ENCODE assay signal across 30 mouse cellular contexts in the genomic region with DNA sequence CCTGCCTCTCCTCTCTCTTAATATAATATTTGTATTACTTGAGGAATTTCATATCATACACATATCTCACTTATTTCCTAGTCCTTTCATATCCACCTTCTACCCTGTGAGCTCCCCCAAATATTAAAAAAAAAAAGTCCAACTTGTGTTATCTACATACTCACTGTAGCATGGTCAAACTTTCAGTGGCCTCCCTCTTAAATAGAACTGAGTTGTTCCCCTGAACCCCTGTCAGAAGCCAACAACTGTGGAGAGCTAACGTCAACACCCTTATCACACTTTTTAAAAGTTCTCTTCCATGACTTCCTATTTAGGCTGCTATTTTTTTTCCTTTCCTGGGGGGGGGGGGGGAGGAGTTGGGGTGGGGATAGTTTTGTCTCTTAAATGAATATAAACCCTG. TPM values are rescaled to one million over a fixed set of nuclear protein-coding genes. Genes with fewer than 3 reads are reported as not detected.
DNase-seq lines count a peak whose midpoint lies in the region; ATAC-seq and TF ChIP-seq lines count a peak whose summit lies in the region.
"Had no signal": no experiment of that assay in that cellular context is flagged by ENCODE, and none has a peak within 500 bp of the region (broad histone marks: within the 10 kb centered on the region; RNA-seq: fewer than 3 reads in every experiment).

No protein-coding gene starts in this region.

- intact Hi-C loops in heart, postnatal 36 days (cut with DNase I), result no loop called here

- no peak for TF ChIP-seq POLR2A in myocyte (IDR thresholded peaks at IDR 0.05; ENCODE audit: insufficient read length, low read depth)

- H3K4me1 ChIP-seq in heart, embryonic 15.5 days (replicated peaks), result peaks cover 14% of the 10 kb centered on the region
- 0 out of 2 replicates have a peak, but pooled peaks cover 5% of the 10 kb centered on the region for H3K4me1 ChIP-seq in lung, embryonic 15.5 days
- H3K4me1 ChIP-seq: hindbrain, embryonic 10.5 days; hindbrain, embryonic 15.5 days; midbrain, embryonic 15.5 days; neural tube, embryonic 12.5 days had no signal

- no peak overlapping the region for H3K9ac ChIP-seq in heart, embryonic 15.5 days
- no peak overlapping the region for H3K9ac ChIP-seq in lung, embryonic 15.5 days
- H3K9ac ChIP-seq: hindbrain, embryonic 15.5 days; limb, embryonic 12.5 days; liver, embryonic 15.5 days; midbrain, embryonic 15.5 days; neural tube, embryonic 12.5 days had no signal

- no peaks in the 10 kb centered on the region for H3K36me3 ChIP-seq in heart, embryonic 15.5 days
- no peaks in the 10 kb centered on the region for H3K36me3 ChIP-seq in lung, embryonic 15.5 days
- H3K36me3 ChIP-seq in myocyte (ENCODE audit: control insufficient read depth, insufficient read depth), result no peaks in the 10 kb centered on the region
- H3K36me3 ChIP-seq: hindbrain, embryonic 10.5 days; hindbrain, embryonic 15.5 days; limb, embryonic 12.5 days; liver, embryonic 15.5 days; midbrain, embryonic 15.5 days; neural tube, embryonic 12.5 days had no signal

- H3ac ChIP-seq in myocyte (ENCODE audit: control insufficient read depth, insufficient read length), result no peak overlapping the region

- no peaks in the 10 kb centered on the region for H3K27me3 ChIP-seq in heart, embryonic 15.5 days
- H3K27me3 ChIP-seq in lung, embryonic 15.5 days, result no peaks in the 10 kb centered on the region
- no peaks in the 10 kb centered on the region for H3K27me3 ChIP-seq in myocyte (ENCODE audit: control insufficient read depth, insufficient read depth, insufficient read length)
- H3K27me3 ChIP-seq: hindbrain, embryonic 15.5 days; limb, embryonic 12.5 days; liver, embryonic 15.5 days; midbrain, embryonic 15.5 days; neural tube, embryonic 12.5 days had no signal

- no peak overlapping the region for H3K4me3 ChIP-seq in heart, embryonic 15.5 days
- no peak overlapping the region for H3K4me3 ChIP-seq in lung, embryonic 15.5 days
- H3K4me3 ChIP-seq in myocyte, result no peak overlapping the region
- H3K4me3 ChIP-seq: erythroblast, embryonic 14.5 days; gastrocnemius, adult 2 months; heart, adult 2 months; hindbrain, embryonic 10.5 days; hindbrain, embryonic 15.5 days; left cerebral cortex, adult 2 months; limb, embryonic 12.5 days; liver, embryonic 15.5 days; midbrain, embryonic 15.5 days; neural tube, embryonic 12.5 days had no signal

- H3K4me2 ChIP-seq in heart, embryonic 15.5 days, result peak overlapping the region; percentile 43
- peak overlapping the region; percentile 17; the same call in 1 of the 2 replicates for H3K4me2 ChIP-seq in lung, embryonic 15.5 days
- H3K4me2 ChIP-seq in myocyte (ENCODE audit: low read depth), result peak overlapping the region; percentile 67
- H3K4me2 ChIP-seq: hindbrain, embryonic 15.5 days; limb, embryonic 12.5 days; liver, embryonic 15.5 days; midbrain, embryonic 15.5 days; neural tube, embryonic 12.5 days had no signal

- 3% methylated on average over 1 of the region's 1 CpGs for WGBS in heart, embryonic 15.5 days
- WGBS in lung, embryonic 15.5 days, result 15% methylated on average over 1 of the region's 1 CpGs

- peak overlapping the region; percentile 40; the same call in 1 of the 2 replicates for H3K27ac ChIP-seq in heart, embryonic 15.5 days
- peak overlapping the region; percentile 65 for H3K27ac ChIP-seq in lung, embryonic 15.5 days
- H3K27ac ChIP-seq: gastrocnemius, adult 2 months; heart, adult 2 months; hindbrain, embryonic 10.5 days; hindbrain, embryonic 15.5 days; left cerebral cortex, adult 2 months; limb, embryonic 12.5 days; liver, embryonic 15.5 days; macrophage; midbrain, embryonic 15.5 days; neural tube, embryonic 12.5 days; stomach, postnatal 0 days had no signal

- H3K79me2 ChIP-seq in myocyte (ENCODE audit: control insufficient read depth, insufficient read depth), result no peaks in the 10 kb centered on the region

- ATAC-seq in heart, embryonic 15.5 days (replicated peaks; ENCODE audit: insufficient number of reproducible peaks, insufficient read depth, low FRiP score, low read depth), result no peak; the same call in 1 of the 2 replicates
- peak; percentile 13; the same call in 1 of the 2 replicates for ATAC-seq in lung, embryonic 15.5 days (ENCODE audit: borderline replicate concordance, extremely low read depth, low FRiP score, low TSS enrichment)
- ATAC-seq: forebrain, embryonic 16.5 days; inflammation-experienced regulatory T-cells, adult 6 months; midbrain, embryonic 15.5 days had no signal

- no peak for DNase-seq in heart, postnatal 36 days
- no peak for DNase-seq in lung, postnatal 4 days
- DNase-seq in MEL-GATA-1-ER (ENCODE audit: extremely low read depth, low read depth), result peak; percentile 36
- no peak for DNase-seq in layer of hippocampus, postnatal 10 days (ENCODE audit: low spot score in 2 of 2)
- DNase-seq: adrenal gland, adult 2 months; adrenal gland, postnatal 36 days; cerebellum, adult 18-20 months; gastrocnemius, postnatal 36 days; heart, adult 2 months; kidney, adult 11 months; kidney, postnatal 14 days; right cerebral cortex, postnatal 4 days; thymus, adult 18-20 months; thymus, postnatal 36 days had no signal

- H3K9me3 ChIP-seq in heart, embryonic 15.5 days (replicated peaks), result no peaks in the 10 kb centered on the region
- H3K9me3 ChIP-seq in lung, embryonic 15.5 days, result no peaks in the 10 kb centered on the region
- H3K9me3 ChIP-seq: hindbrain, embryonic 10.5 days; hindbrain, embryonic 15.5 days; limb, embryonic 12.5 days; liver, embryonic 15.5 days; midbrain, embryonic 15.5 days; neural tube, embryonic 12.5 days had no signal

TF ChIP-seq in myocyte, 11 proteins besides CTCF, POLR2A, EP300 and RAD21:
- no peak for TF ChIP-seq MAX (IDR thresholded peaks at IDR 0.05; ENCODE audit: low read depth)
TF ChIP-seq in myocyte: peak in this region for 0.

RNA-seq across cellular contexts. Expression of a gene that starts 7.3 kb away (rescaled TPM):
- 0.69 and 4.3 TPM in 2 replicates for polyA plus RNA-seq in heart, embryonic 15.5 days (2015; fragmentation: Nextera tagmentation; extraction: Ambion mirVana)
- total RNA-seq in heart, postnatal 36 days (2021), result under 1 TPM; 0.36 to 0.98 TPM
- polyA plus RNA-seq in lung, embryonic 15.5 days (2015; fragmentation: Nextera tagmentation; extraction: Ambion mirVana), result 0.74 and 1.9 TPM in 2 replicates
- polyA plus RNA-seq in myocyte (2012; fragmentation: generic; extraction: Trizol), result 0.23 TPM
- total RNA-seq in layer of hippocampus, postnatal 10 days (2021), result 1 to 10 TPM; 1.6 to 3.3 TPM

Comparison
In these comparisons a context has a peak if more than half of its experiments do, and no peak if none do; other contexts are left out.
1. H3K4me2 ChIP-seq: peak in every context shown above with its lines; median percentile 67 in myocyte; 43 in heart, embryonic 15.5 days; 17 in lung, embryonic 15.5 days.